Mouse (Mus musculus) heart, embryonic 11.5 days (tissue): ENCODE measurements around the gene Nos1ap. TPM values are rescaled to one million over a fixed set of nuclear protein-coding genes. Genes with fewer than 3 reads are reported as not detected.

ENCODE experiments used
- ATAC-seq: fragments of 200-750 bp; cut with Nextera tagmentation; replicated peaks from 2 replicates; pipeline ENCODE4 v1.8.0; 2017; ENCODE audit warnings: moderate library complexity; ENCODE audit not compliant: insufficient number of reproducible peaks, low FRiP score, low TSS enrichment
- H3K27ac ChIP-seq: fragments of 300-500 bp; sonication (generic); 2 replicates; pipeline ENCODE4 v1.5.1; 2014; ENCODE audit warnings: mild to moderate bottlenecking, low read depth, low read length
- H3K27me3 ChIP-seq: fragments of 300-500 bp; sonication (generic); 2 replicates; pipeline ENCODE4 v1.6.1; 2014; ENCODE audit warnings: mild to moderate bottlenecking, low read length, mixed read lengths; ENCODE audit not compliant: control insufficient read depth, insufficient read depth
- H3K36me3 ChIP-seq: fragments of 300-500 bp; sonication (generic); 2 replicates; pipeline ENCODE4 v1.6.1; 2014; ENCODE audit warnings: mild to moderate bottlenecking, low read length, moderate library complexity, mixed read lengths; ENCODE audit not compliant: control insufficient read depth, insufficient read depth
- H3K4me1 ChIP-seq: fragments of 300-500 bp; sonication (generic); 2 replicates; pipeline ENCODE4 v1.6.1; 2014; ENCODE audit warnings: low read length; ENCODE audit not compliant: control insufficient read depth, insufficient read depth
- H3K4me2 ChIP-seq: fragments of 300-500 bp; sonication (generic); 2 replicates; pipeline ENCODE4 v1.6.1; 2014; ENCODE audit warnings: mild to moderate bottlenecking, moderate library complexity
- H3K4me3 ChIP-seq: fragments of 300-500 bp; sonication (generic); 2 replicates; pipeline ENCODE4 v1.5.1; 2014; ENCODE audit warnings: low read depth, low read length
- H3K9ac ChIP-seq: fragments of 300-500 bp; sonication (generic); 2 replicates; pipeline ENCODE4 v1.6.1; 2014; ENCODE audit warnings: mild to moderate bottlenecking, low read depth, low read length, moderate library complexity
- H3K9me3 ChIP-seq: fragments of 300-500 bp; sonication (generic); replicated peaks from 2 replicates; pipeline ENCODE4 v1.6.1; 2016; ENCODE audit warnings: low read length; ENCODE audit not compliant: control insufficient read depth
- WGBS: fragments of 180-500 bp; shearing (Covaris S2); extraction: QIAGEN DNeasy Blood & Tissue Kit; methylation state at CpG from one replicate; pipeline ENCODE4 v1.1.7; 2014; ENCODE audit not compliant: insufficient replicate concordance; 5-methylcytosine and 5-hydroxymethylcytosine counted together
- polyA plus RNA-seq: library from polyadenylated mRNA; unstranded; fragments of >200 nt; fragmentation: Nextera tagmentation; extraction: Ambion mirVana; gene quantifications from 2 replicates; pipeline ENCODE4 v1.2.1, GENCODE M21; 2014

Nos1ap gene
- polyA plus RNA-seq, 1 experiment from 2014 or later, result 15.5 TPM

DNA sequence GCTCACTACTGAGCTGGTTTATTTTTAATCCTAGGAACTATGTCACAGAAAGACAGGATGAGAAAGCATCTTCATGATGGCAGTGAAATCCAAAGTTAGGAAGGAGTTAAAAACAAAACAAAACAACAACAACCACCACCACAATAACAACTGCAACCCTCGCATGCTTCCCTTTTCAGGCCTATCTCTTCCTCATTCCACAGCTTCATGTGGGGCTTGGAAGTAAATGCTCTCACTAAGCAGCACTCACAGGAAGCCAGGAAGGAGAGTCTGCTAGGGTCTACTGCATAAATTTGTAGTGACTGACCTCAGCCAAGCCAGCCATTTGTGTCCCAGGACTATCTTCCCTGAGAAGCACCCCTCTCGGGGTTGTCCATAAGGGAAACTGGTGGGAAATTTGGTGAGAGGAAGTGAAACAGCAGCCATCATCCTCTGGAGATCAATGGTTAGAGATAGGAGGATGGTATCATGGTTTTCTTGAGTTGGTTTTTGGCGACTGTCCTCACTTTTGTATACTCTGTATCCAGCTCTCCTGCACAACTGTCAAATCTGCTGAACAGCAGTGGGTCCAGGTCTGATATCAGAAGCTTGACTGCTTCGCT is 218.4 kb downstream of the Nos1ap start:
- ATAC-seq, result no peak
- Histone ChIP-seq H3K4me2 (no peak overlapping the region), H3K27ac (peak overlapping the region; percentile 35; the same call in 1 of the 2 replicates)

GRCm38 (mm10) chr1:170368864-170369263 is 220.8 kb downstream of the Nos1ap start:
- H3K36me3 ChIP-seq, result no peaks in the 10 kb centered on the region
- peaks cover 12% of the 10 kb centered on the region for H3K4me1 ChIP-seq
- 58% methylated on average over 7 of the region's 7 CpGs for WGBS
- no peak overlapping the region for H3K9ac ChIP-seq
- no peak for ATAC-seq
- no peak overlapping the region for H3K27ac ChIP-seq
- H3K4me2 ChIP-seq, result no peak overlapping the region
- no peak overlapping the region for H3K4me3 ChIP-seq
- no peaks in the 10 kb centered on the region for H3K27me3 ChIP-seq
- no peaks in the 10 kb centered on the region for H3K9me3 ChIP-seq

More for the DNA sequence above, 218.4 kb downstream of the Nos1ap start:
- H3K4me1 ChIP-seq, result peaks cover 12% of the 10 kb centered on the region
- H3K9me3 ChIP-seq, result no peaks in the 10 kb centered on the region
- no peak overlapping the region for H3K9ac ChIP-seq
- WGBS, result 50% methylated on average over 4 of the region's 4 CpGs
- H3K27me3 ChIP-seq, result no peaks in the 10 kb centered on the region
- H3K36me3 ChIP-seq, result no peaks in the 10 kb centered on the region
- H3K4me3 ChIP-seq, result no peak overlapping the region

- no peak for ATAC-seq
- Histone ChIP-seq H3K36me3 (no peaks in the 10 kb centered on the region), H3K9ac (no peak overlapping the region), H3K27me3 (no peaks in the 10 kb centered on the region), H3K9me3 (no peaks in the 10 kb centered on the region), H3K4me1 (peaks cover 12% of the 10 kb centered on the region), H3K4me3 (no peak overlapping the region), H3K4me2 (no peak overlapping the region), H3K27ac (no peak overlapping the region)
- WGBS, result 72% methylated on average over 7 of the region's 7 CpGs
Observed at GRCm38 (mm10) chr1:170366981-170367700, 222.5 kb downstream of the Nos1ap start.

DNA sequence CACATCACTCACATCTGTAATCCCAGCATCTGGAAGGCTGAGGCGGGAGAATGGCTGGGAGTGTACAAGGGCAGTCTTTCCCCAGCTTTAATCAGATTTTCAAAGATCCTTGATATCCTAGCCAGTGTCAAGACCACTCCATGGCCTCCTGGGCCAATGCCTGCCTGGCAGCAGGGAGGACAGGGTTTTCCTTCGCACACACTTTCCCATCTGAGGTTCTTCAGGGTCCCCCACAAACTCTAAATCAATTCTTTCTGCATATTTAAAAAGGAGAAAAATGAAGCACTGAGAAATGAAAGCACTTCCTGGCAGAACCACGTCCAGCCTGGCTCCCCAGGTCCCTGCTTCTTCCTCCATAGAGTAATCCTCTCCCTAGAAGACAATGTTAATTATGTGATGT is 225.9 kb downstream of the Nos1ap start:
- Histone ChIP-seq H3K27ac (no peak overlapping the region), H3K9me3 (no peaks in the 10 kb centered on the region), H3K4me3 (no peak overlapping the region), H3K9ac (no peak overlapping the region), H3K27me3 (no peaks in the 10 kb centered on the region), H3K4me1 (peaks cover 10% of the 10 kb centered on the region; the same call in 1 of the 2 replicates), H3K4me2 (no peak overlapping the region), H3K36me3 (no peaks in the 10 kb centered on the region)
- 76% methylated on average over 3 of the region's 3 CpGs for WGBS
- ATAC-seq, result no peak

DNA sequence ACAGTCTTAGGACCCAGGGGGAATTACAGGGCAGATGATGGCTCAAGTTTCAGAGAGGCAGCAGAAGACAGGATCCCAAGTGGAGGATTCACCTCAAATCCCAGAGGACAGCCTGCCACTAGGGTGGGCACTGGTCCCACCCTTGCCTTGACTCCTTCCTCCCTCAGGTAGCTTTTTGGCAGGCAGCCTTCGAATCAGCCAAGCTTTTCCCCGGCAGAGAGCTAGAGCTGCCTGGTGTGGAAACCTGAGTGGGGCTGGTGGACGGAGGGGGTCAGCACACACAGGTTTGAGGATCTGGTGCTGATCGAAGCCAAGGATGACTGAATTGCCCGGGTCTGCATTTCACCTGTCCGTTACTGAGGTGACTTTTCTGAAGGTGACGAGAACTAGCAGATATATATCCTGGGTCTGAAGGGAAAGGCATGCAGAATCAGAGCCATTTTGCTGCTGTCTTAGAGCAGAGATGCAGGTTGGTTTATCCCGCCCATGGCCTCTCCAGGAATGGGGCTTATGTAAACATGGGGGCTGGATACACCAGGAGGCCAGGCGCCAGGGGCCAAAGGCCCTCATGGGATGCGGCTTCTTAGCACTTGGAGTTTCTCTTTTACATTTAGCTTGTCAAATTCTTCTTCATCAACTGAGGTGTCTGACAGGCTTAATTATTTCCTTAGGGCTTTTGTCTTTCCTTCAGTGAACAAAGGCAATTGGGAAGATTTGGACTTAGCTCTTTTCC is 229.3 kb downstream of the Nos1ap start:
- Histone ChIP-seq H3K27me3 (no peaks in the 10 kb centered on the region), H3K9me3 (no peaks in the 10 kb centered on the region), H3K27ac (no peak overlapping the region), H3K4me1 (peaks cover 13% of the 10 kb centered on the region), H3K4me3 (no peak overlapping the region), H3K4me2 (no peak overlapping the region), H3K9ac (no peak overlapping the region), H3K36me3 (no peaks in the 10 kb centered on the region)
- WGBS, result 60% methylated on average over 10 of the region's 10 CpGs
- no peak for ATAC-seq

GRCm38 (mm10) chr1:170353335-170353734 is 236.3 kb downstream of the Nos1ap start:
- Histone ChIP-seq H3K4me2 (no peak overlapping the region), H3K27me3 (no peaks in the 10 kb centered on the region), H3K27ac (no peak overlapping the region), H3K4me3 (no peak overlapping the region), H3K4me1 (peaks cover 6% of the 10 kb centered on the region), H3K36me3 (no peaks in the 10 kb centered on the region), H3K9ac (no peak overlapping the region), H3K9me3 (no peaks in the 10 kb centered on the region)
- 66% methylated on average over 3 of the region's 3 CpGs for WGBS
- ATAC-seq, result no peak

- no peak for ATAC-seq
- H3K27ac ChIP-seq, result no peak overlapping the region
- H3K36me3 ChIP-seq, result no peaks in the 10 kb centered on the region
- H3K9ac ChIP-seq, result no peak overlapping the region
- H3K4me3 ChIP-seq, result no peak overlapping the region
- H3K9me3 ChIP-seq, result no peaks in the 10 kb centered on the region
- H3K27me3 ChIP-seq, result no peaks in the 10 kb centered on the region
- H3K4me2 ChIP-seq, result no peak overlapping the region
- peaks cover 5% of the 10 kb centered on the region for H3K4me1 ChIP-seq
Observed at GRCm38 (mm10) chr1:170351080-170351479, 238.6 kb downstream of the Nos1ap start.

GRCm38 (mm10) chr1:170346266-170346665 is 243.4 kb downstream of the Nos1ap start:
- H3K36me3 ChIP-seq, result no peaks in the 10 kb centered on the region
- no peak overlapping the region for H3K27ac ChIP-seq
- 73% methylated on average over 3 of the region's 3 CpGs for WGBS
- H3K4me1 ChIP-seq, result no peaks in the 10 kb centered on the region
- no peak overlapping the region for H3K9ac ChIP-seq
- no peak overlapping the region for H3K4me3 ChIP-seq
- ATAC-seq, result no peak
- no peaks in the 10 kb centered on the region for H3K9me3 ChIP-seq
- no peaks in the 10 kb centered on the region for H3K27me3 ChIP-seq
- H3K4me2 ChIP-seq, result no peak overlapping the region
